Mouse (Mus musculus): ENCODE data around the gene Gm36210.

GRCm38 (mm10) chr7:4924483-4924882, 18.2 kb upstream of the Gm36210 start:
- no peak for TF ChIP-seq CTCF (IDR thresholded peaks at IDR 0.05; ENCODE audit: low read depth, low read length)
- TF ChIP-seq POLR2A (IDR thresholded peaks at IDR 0.05; ENCODE audit: extremely low read depth, insufficient read depth, low read length): no peak
